In genomic region chr11:108900718-108901488, GRCm38 (mm10) we compare ENCODE assay signal across 9 mouse cellular contexts. TPM values are rescaled to one million over a fixed set of nuclear protein-coding genes. Genes with fewer than 3 reads are reported as not detected.
A peak's percentile ranks its signal among the peaks of the same experiment; 100 is the strongest.
DNase-seq lines count a peak whose midpoint lies in the region; ATAC-seq and TF ChIP-seq lines count a peak whose summit lies in the region.
"Had no signal": no experiment of that assay in that cellular context is flagged by ENCODE, and none has a peak within 500 bp of the region (broad histone marks: within the 10 kb centered on the region; RNA-seq: fewer than 3 reads in every experiment).

No protein-coding gene starts in this region.

- TF ChIP-seq EP300 in lung, postnatal 0 days (IDR thresholded peaks at IDR 0.05), result no peak

- H3K27me3 ChIP-seq in lung, postnatal 0 days (replicated peaks; ENCODE audit: insufficient read depth, low read length), result no peaks in the 10 kb centered on the region
- H3K27me3 ChIP-seq: stomach, embryonic 15.5 days had no signal

- WGBS in lung, postnatal 0 days, result 67% methylated on average over 9 of the region's 10 CpGs

- H3K36me3 ChIP-seq in lung, postnatal 0 days (ENCODE audit: insufficient read depth, low read length), result no peaks in the 10 kb centered on the region
- H3K36me3 ChIP-seq: stomach, embryonic 15.5 days had no signal

- H3K27ac ChIP-seq in gastrocnemius, adult 2 months, result no peak overlapping the region
- no peak overlapping the region for H3K27ac ChIP-seq in lung, postnatal 0 days (ENCODE audit: low read length)
- H3K27ac ChIP-seq: stomach, embryonic 15.5 days had no signal

- no peak overlapping the region for H3K9ac ChIP-seq in lung, postnatal 0 days (replicated peaks; ENCODE audit: low read depth)
- H3K9ac ChIP-seq: stomach, embryonic 15.5 days had no signal

- TF ChIP-seq CTCF in gastrocnemius, adult 2 months (IDR thresholded peaks at IDR 0.05), result no peak
- TF ChIP-seq CTCF in lung, postnatal 0 days (IDR thresholded peaks at IDR 0.05), result no peak

- H3K9me3 ChIP-seq in lung, postnatal 0 days (ENCODE audit: low read length), result no peaks in the 10 kb centered on the region
- H3K9me3 ChIP-seq: stomach, embryonic 15.5 days had no signal

- ATAC-seq in inflammation-experienced regulatory T-cells, adult 6 months, result peak; percentile 52
- ATAC-seq in megakaryocyte, adult 5-6 weeks (ENCODE audit: poor library complexity, severe bottlenecking), result no peak
- no peak for ATAC-seq in lung, postnatal 0 days

- H3K4me3 ChIP-seq in gastrocnemius, adult 2 months, result no peak overlapping the region
- H3K4me3 ChIP-seq in lung, postnatal 0 days (ENCODE audit: low read depth, low read length), result no peak overlapping the region
- H3K4me3 ChIP-seq: stomach, embryonic 15.5 days had no signal

- DNase-seq in gastrocnemius, adult 2 months, result peak; percentile 84
- no peak for DNase-seq in gastrocnemius, adult 18-20 months (ENCODE audit: low spot score)
- peak; percentile 49 for DNase-seq in right cerebral cortex, adult 18-20 months
- DNase-seq in right cerebral cortex, postnatal 36 days (ENCODE audit: low spot score in 2 of 2), result no peak
- DNase-seq in B cell, adult 2 months, result no peak
- DNase-seq in lung, postnatal 0 days (ENCODE audit: low spot score), result no peak

- no peaks in the 10 kb centered on the region for H3K4me1 ChIP-seq in lung, postnatal 0 days (ENCODE audit: insufficient read depth, low read depth, low read length)
- H3K4me1 ChIP-seq: stomach, embryonic 15.5 days had no signal

- H3K4me2 ChIP-seq in lung, postnatal 0 days (replicated peaks; ENCODE audit: low read depth, low read length), result no peak overlapping the region
- H3K4me2 ChIP-seq: stomach, embryonic 15.5 days had no signal

- intact Hi-C loops in gastrocnemius, adult 2 months (cut with DNase I), result no loop called here

RNA-seq across cellular contexts. Expression of gene Axin2, which starts 19.2 kb away (rescaled TPM):
- total RNA-seq in gastrocnemius, adult 2 months (2021), result 1 to 10 TPM; 8.5 to 9.3 TPM
- 1 to 10 TPM; 5.4 to 9.6 TPM for total RNA-seq in gastrocnemius, adult 18-20 months (2021)
- 10 to 100 TPM in 2 of 3 experiments, 1 to 10 TPM in 1; 6.3 to 11.2 (median 10.5) TPM for polyA plus RNA-seq in inflammation-experienced regulatory T-cells, adult 6 months (2017; shearing (Covaris generic))
- 1.8 and 3.1 TPM in 2 replicates for total RNA-seq in megakaryocyte, adult 5-6 weeks (2015)
- 1.3 and 1.5 TPM in 2 replicates for total RNA-seq in megakaryocyte, adult 5-6 weeks (2017)
- polyA plus RNA-seq in lung, postnatal 0 days (2015; fragmentation: Nextera tagmentation; extraction: Ambion mirVana), result 10.4 and 11.0 TPM in 2 replicates

Comparison
In these comparisons a context has a peak if more than half of its experiments do, and no peak if none do; other contexts are left out.
1. DNase-seq: peak in gastrocnemius, adult 2 months (single experiment) and right cerebral cortex, adult 18-20 months (single experiment); none in gastrocnemius, adult 18-20 months (single experiment), right cerebral cortex, postnatal 36 days (0 of 2), B cell, adult 2 months (0 of 2) and lung, postnatal 0 days (single experiment).